Mouse (Mus musculus): ENCODE measurements around the gene Acbd6.

GRCm38 (mm10) chr1:155721443-155721842 lies 163.5 kb downstream of the Acbd6 start:
- no peak for TF ChIP-seq CTCF (IDR thresholded peaks at IDR 0.05; ENCODE audit: insufficient read depth, low read depth, low read length)
- TF ChIP-seq POLR2A (IDR thresholded peaks at IDR 0.05; ENCODE audit: insufficient read depth, low read depth, low read length) = no peak
